Mouse (Mus musculus): Measurements from ENCODE around the gene Rxfp2.

The Rxfp2 gene

DNA sequence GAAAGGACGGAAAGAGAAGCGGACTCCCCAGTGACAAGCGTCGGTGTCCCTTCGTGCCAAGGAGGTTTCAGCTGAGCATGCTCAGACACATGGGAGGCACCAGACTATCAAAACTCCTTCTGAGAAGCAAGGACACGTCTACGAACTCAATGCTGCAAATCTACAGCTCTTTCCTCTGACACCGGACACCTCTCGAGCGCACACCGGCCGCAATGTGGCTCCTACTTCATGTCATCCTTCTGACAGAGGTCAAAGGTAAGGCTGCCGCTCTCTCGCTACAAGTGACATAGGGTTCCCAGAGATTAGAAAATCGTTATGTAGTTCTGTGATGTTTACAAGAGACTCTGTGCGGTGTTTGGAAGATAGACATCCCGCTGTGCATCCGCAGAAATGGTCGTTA lies at the start of gene Rxfp2:
Gene Rxfp2 (plus strand): TSS at position 20 of the 400 bp plus-strand sequence.
- DNase-seq (ENCODE audit: low spot score in 2 of 2), result no peak

DNA sequence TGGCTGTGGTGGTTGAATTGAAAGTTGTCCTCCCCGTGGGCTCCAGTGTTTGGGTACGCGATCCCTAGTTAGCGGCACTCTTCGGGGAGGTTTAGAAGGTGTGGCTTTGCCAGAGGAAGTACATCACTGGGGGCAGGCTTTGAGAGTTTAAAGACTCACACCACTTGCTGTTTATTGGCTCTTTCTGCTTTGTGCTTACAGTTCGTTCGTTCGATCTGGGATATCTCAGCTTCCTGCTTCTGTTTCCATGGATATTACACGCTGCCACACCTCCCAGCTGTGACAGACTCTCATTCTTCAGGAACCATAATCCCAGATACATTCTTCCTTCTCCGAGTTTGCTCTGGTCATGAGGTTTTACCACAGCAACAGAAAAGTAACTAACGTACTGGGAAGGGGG lies 48.2 kb upstream of the Rxfp2 start:
- DNase-seq (ENCODE audit: low spot score in 2 of 2), result no peak

DNA sequence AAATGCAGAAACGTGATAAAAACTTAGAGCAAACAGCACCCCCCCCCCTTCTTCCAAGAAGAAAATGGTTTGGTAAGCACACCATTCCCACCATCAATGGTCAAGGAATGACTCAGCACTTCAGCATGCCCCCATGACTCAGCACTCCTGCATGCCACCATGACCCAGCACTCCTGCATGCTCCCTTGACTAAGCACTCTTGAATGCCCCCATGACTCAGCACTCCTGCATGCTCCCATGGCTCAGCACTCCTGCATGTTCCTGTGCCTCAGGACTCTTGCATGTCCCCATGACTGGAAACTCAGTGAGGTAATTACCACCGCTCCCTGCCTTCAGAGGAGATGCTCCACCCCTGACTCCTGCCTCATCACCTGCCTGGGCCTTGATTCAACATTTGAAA lies 41.4 kb upstream of the Rxfp2 start:
- DNase-seq (ENCODE audit: low spot score in 2 of 2), result no peak

DNA sequence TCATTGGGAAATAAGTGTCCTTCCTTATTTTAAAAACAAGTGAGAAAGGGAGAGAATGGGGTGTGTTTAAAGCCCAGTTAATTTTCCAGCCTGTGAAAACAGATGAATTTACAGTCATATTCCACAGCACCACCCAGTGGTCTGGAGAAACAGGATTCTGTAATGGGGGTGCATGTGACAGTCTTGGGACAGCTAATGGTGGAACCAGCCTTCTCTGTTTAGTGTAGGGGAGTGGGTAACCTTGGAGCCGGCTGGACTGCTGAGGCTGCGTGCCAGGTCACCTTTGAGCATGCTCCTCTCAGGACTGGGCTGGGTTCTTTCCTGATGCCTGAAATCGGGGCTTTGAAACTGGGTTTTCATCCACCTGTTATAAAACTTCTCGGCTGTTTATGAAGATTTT lies 34.9 kb upstream of the Rxfp2 start:
- no peak for DNase-seq (ENCODE audit: low spot score in 2 of 2)

DNA sequence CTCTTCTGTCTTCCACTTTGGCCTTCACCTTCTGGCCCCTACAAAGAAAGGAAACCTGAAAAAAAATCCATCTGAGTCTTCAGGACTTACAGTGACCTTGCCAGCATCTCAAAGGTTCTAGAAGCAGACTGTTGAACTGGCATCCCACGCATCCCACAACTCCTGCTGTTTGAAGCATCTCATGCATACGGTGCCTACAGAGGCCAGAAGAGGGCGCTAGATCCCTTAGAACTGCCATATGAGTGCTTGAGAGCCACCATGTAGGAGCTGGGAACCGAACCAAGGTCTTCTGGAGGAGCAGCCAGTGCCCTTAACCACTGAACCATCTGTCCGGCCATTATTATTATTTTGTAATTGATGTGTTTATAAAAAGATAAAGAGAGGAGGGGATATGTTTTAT lies 23.9 kb upstream of the Rxfp2 start:
- DNase-seq (ENCODE audit: low spot score in 2 of 2), result no peak

- no peak for DNase-seq (ENCODE audit: low spot score in 2 of 2)
These were observed 21.9 kb upstream of the Rxfp2 start for GRCm38 (mm10) chr5:149996614-149997013.

DNA sequence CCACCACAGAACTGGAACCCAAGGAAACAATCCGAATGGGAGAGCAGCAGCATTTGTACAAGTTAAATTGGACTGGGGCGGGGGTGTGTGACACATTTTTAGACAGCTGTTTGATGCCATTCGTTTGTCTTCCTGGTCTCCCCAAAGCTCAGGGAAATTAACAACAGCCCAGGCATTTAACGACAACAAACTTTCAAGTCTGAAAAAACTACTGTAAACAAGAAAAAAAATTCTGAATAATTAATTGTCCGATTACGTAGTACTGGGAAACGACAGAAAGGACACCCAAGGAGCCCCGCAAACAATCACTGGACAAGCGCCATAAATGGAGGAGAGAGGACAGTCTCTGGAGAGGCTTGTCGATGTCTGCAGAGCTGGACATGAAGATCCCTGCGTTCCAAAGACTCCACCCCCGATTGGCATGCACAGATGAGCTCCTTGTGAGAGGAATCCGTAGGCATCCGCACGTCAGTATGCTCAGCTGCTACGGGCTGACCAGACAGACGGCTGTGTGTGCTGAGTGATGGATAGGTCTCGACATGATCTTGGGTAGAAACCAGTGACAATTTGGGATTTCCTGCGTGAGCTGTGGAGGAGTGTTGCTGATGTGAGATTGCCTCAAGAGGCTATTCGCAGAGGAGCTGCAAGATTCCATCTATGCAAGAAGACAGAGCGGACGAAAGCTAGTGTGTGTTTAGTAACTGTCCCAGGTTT lies 21.0 kb upstream of the Rxfp2 start:
- DNase-seq (ENCODE audit: low spot score in 2 of 2), result peak; percentile 12 to 36

DNA sequence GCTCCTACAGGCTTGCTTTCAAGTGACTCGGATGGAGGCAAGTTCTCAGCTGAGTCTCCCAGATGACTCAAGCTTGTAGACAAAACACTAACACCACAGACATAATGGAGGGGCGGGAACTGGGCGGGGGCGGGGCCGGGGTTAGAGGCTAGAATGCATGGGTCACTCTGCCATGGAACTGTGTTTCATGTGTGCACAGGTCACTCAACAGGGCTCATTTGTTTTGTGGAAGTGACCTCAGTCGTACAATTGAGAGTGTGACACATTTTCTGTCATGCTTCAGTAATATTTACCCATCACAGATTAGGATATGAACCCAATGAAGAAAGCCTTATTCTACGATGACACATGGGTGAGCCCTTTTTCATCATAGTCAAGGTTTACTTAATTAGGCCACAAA lies 20.2 kb upstream of the Rxfp2 start:
- DNase-seq (ENCODE audit: low spot score in 2 of 2), result no peak

- no peak for DNase-seq (ENCODE audit: low spot score in 2 of 2)
These were observed 13.1 kb upstream of the Rxfp2 start for GRCm38 (mm10) chr5:150005355-150005754.

- DNase-seq (ENCODE audit: low spot score in 2 of 2), result no peak
These were observed 1.6 kb upstream of the Rxfp2 start for GRCm38 (mm10) chr5:150016861-150017260.

- no peak for DNase-seq (ENCODE audit: low spot score in 2 of 2)
These were observed 803 bp upstream of the Rxfp2 start for GRCm38 (mm10) chr5:150017672-150018071.

- DNase-seq (ENCODE audit: low spot score in 2 of 2), result peak; percentile 83 to 84
These were observed 2.4 kb downstream of the Rxfp2 start for GRCm38 (mm10) chr5:150020851-150021250.

DNA sequence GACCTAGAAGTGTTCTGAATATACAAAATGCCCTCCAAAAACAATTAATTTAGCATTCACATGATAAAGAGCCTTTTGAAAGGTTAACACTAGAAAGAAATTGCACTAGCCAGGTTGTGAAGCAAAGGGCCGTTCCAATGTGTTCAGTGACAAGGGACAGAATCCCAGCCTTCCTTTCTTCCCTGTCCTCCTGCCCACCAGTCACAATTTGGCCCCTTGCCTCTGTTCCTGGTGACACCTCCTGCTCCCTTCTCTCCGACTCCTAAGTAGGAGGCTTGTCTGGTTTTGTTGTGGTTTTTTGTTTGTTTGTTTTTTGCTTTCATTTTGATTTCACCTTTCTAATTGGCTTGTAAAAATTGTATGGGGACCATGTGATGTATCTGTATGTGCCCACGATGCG lies 3.3 kb downstream of the Rxfp2 start:
- DNase-seq (ENCODE audit: low spot score in 2 of 2), result no peak

GRCm38 (mm10) chr5:150022556-150022955 lies 4.1 kb downstream of the Rxfp2 start:
- DNase-seq (ENCODE audit: low spot score in 2 of 2), result no peak

GRCm38 (mm10) chr5:150023476-150023875 lies 5.0 kb downstream of the Rxfp2 start:
- no peak for DNase-seq (ENCODE audit: low spot score in 2 of 2)

- no peak for DNase-seq (ENCODE audit: low spot score in 2 of 2)
These were observed 5.7 kb downstream of the Rxfp2 start for GRCm38 (mm10) chr5:150024188-150024587.

GRCm38 (mm10) chr5:150024901-150025300 lies 6.4 kb downstream of the Rxfp2 start:
- DNase-seq (ENCODE audit: low spot score in 2 of 2), result no peak

DNA sequence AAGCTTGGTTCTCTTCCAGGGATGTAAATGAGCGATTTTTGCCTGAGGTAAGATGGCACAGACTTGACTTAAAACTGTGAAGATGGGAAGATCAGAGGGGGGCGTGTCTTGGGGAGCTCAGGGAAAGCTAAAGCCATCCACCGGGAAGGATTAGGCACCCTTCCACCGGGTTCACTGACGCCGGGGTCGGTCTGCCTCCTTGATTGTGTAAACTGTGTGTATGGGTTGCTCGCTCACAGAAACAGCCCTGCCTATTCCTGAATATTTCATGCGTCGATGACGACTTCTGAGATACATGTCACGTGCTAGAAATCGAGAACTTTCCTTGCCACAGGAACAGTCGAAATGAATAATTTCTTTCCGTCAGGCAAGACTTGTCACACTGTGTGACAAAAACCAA lies 6.9 kb downstream of the Rxfp2 start:
- DNase-seq (ENCODE audit: low spot score in 2 of 2), result no peak

DNA sequence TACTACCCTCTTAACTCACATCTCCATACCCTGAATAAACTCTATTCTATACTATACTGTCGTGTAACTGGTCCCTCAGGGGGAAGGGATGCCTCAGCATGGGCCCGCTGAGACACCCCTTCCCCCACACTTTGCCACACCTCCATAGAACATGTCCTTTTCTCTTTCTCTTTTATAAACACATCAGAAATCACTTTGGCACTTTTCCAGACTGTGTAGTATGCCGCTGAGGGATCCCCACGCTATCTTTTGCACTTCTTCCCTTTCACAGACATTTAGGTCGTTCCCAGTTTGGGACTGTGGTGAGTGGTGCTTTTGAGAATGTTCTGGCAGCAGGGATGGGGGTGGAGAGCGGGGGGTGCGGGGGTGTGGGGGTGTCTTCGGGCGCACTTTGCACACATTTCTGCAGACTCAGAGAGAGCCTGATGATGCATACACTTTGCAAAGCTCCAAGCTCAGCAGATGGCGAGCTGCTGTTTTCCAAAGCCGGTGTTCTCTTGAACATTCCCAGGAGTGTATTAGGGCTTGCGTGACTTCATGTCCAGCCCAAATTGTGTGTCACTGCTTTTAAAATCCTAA lies 8.1 kb downstream of the Rxfp2 start:
- DNase-seq (ENCODE audit: low spot score in 2 of 2), result peak; percentile 46 to 77

GRCm38 (mm10) chr5:150031201-150031600 lies 12.7 kb downstream of the Rxfp2 start:
- DNase-seq (ENCODE audit: low spot score in 2 of 2), result no peak

DNA sequence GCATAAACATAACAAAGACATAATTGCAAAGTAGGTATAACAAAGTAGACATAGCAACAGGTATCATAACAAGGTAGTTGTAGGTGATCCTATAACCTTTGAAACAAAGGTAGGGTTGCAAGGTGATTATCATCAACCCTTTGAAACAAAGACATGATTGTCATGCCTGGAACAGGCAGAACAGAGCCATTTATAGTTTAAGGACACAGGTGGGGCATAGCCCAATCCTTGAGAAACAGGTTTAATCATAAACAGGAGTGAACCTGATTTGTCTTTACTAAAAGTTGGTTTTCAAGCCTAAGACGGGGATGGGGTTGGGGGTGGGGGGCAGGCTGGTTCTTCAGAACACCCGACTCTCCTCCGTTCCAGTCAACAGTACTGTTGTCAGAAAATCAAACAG lies 13.2 kb downstream of the Rxfp2 start:
- no peak for DNase-seq (ENCODE audit: low spot score in 2 of 2)

GRCm38 (mm10) chr5:150032075-150032492 lies 13.6 kb downstream of the Rxfp2 start:
- DNase-seq (ENCODE audit: low spot score in 2 of 2), result peak in 1 of 2 experiments; percentile 24

- no peak for DNase-seq (ENCODE audit: low spot score in 2 of 2)
These were observed 17.8 kb downstream of the Rxfp2 start for GRCm38 (mm10) chr5:150036286-150036685.

DNA sequence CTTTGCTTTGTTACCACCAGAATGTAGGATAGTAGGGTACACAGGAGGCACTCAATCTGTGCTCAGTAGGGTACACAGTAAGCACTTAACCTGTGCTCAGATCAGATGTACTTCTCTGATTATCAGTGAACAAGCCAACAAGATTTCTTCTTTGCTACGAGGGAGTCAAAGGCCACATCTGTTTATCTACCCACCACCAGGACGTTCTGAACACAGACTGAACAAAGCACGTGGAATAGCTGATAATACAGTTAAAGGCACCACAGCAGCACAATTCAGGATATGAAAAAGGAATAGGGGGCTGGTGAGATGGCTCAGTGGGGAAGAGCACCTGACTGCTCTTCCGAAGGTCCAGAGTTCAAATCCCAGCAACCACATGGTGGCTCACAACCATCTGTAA lies 18.4 kb downstream of the Rxfp2 start:
- DNase-seq (ENCODE audit: low spot score in 2 of 2), result no peak

Measured in frontal cortex, postnatal 36 days (tissue).